Mouse (Mus musculus): Measurements from ENCODE around the gene Armc10.
"Not testable (repeated sequence)": the region's sequence is repeated elsewhere in the genome, so short reads cannot be mapped to it uniquely, and the experiment has no call there.

The Armc10 gene

DNA sequence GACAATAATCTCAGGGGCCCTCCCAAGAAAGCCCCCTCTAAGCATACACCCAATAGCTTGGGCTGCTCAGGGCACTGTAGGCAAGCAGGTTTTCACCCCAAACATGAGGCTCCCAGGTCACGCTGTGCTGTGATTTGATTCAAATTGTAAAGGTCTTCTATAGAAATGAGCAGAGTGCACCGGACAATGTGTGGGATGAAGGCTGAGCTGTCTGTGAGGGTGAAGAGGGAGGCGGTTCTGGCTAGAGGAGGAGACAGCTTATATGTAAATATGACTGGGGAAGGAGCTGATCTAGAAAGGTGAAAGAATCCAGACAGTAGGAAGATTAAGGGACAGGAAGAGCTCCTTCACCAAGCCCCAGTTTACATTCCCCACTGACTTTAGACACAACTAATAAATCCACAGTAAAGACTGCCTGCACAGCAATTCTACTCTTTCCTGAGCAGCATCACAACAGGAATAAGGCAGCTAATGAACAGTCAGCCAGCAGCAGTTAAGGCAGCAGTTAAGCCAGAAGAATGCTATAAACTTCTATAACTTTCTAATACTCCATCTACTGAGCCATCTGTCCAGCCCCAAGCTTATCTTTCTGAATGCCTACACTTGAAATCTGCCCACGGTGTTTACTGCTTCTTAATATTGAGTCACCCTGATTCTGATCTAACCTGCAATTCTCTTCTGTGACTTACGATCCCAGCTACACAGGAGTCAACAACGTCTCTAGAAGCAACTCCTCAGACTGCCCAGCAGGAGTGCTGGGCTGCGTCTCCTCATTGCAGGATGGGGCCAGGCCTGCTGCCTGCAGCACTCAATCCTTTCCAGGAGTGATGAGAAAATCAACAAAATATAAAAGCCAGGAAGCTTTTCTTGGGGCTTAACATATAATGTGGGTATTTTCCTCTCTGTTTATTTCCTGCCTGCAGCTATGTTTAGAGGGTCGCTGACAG, 21.9 kb downstream of the Armc10 start:
- DNase-seq (ENCODE audit: low read depth, low spot score): no peak

DNA sequence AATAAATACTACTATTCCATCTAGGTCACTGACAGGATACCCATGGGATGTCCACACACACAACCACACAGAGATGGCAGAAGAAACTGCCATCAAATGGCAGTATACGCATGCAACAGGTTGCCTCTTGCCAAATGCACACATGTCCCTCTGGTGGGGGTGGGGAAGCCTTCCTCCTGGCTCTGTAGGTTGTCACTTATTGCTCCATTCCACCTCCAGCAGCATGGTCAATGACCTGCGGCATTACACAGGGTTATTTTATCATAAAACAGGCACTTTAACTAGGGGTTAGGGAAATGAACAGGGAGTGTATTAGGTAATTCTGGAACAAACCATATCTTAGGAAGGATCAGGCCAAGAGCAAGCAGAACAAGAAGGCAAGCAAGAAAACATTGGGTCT, 23.7 kb downstream of the Armc10 start:
- DNase-seq (ENCODE audit: low read depth, low spot score): no peak

DNA sequence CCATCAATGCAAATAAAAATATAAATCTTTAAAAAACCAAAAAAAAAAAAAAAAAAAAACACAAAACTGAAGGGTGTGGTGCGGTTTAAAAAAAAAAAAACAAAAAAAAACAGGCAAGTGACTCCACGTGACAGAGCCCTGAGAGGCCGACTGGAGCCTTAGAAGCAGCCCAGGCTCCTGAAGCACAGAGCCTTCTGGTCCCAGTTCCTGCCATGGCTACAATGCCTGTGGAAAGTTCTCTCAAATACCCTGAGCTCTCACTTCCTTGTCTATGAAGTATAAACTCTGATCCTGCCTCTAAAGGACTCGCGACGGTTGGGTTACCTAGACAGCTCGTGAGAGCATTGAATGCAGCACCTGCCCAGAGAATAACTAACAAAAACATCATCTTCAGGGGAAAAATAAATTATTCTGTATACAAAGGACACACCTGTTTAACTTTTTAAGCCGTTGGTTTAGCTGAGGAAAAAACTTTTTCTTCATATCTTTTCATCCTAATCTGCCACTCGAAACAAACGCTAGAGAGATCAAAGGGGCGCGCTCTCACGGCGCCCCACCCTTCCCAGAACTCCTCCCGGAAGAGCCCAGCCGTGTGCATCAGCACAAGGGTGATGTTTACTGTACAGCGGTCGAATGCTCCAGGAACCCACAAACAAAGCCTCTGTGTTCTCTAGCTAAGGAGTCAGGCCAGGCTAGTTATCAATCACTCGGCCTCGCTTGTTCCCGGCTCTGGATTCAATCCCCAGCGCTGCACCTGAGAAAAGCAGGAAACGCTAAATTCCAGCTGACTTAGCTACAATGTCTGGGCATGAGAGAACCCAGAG, 27.4 kb downstream of the Armc10 start:
- peak; percentile 75 for DNase-seq (ENCODE audit: low read depth, low spot score)

DNA sequence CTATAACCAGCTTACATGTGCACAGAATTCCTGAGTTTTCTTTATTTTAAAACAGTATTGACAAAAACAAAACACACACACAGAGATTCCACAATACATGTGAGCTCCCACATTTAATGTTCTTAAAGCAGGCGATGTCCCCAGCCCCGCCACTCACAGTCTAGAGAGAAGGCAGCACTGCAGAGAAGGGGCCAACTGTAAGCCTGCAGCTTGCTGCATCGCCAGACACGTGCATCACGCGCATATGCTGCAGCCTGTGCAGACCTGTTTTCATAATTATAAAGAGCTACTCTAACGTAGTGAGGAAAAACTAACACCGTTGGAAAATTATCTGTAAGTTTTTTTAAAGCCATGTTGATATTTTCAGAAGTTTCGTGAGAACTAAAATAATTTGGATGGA, 28.1 kb downstream of the Armc10 start:
- no peak for DNase-seq (ENCODE audit: low read depth, low spot score)

DNA sequence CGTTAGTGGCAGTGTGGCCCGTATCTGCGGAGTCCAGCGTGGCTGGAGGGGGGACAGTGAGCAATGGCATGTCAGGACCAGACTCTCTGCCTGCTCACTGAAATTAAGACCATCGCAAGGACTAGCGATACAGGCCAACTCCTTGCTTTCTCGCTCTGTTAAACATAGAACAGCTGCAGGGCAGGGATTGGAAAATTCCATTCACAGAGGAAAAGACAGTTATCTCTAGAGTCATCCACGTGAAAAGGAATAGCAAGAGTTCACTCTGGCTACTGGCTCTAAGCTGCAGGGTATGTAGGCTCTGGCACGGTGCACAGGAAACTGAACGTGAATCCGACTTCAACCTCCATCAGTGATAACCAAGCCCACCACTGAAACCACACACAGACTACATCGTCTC, 29.4 kb downstream of the Armc10 start:
- no peak for DNase-seq (ENCODE audit: low read depth, low spot score)

DNA sequence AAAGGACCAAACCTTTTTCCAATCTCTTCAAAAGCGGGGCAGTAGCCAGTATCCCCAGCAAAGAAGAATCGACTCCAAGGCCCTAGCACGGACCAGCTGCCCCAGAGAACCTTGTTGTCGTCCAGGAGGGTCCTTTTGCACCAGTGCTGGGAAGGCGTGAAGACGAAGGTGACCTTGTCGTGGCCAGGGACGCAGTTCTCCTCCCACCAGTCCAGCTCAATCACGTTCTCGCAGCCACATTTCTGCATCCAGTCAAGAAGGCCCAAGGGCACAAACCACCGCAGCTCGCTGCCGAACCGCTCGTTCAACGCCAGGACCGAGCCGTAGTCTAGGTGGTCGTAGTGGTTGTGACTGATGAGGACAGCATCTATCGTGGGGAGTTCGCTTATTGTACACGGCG, 29.9 kb downstream of the Armc10 start:
- no peak for DNase-seq (ENCODE audit: low read depth, low spot score)

DNA sequence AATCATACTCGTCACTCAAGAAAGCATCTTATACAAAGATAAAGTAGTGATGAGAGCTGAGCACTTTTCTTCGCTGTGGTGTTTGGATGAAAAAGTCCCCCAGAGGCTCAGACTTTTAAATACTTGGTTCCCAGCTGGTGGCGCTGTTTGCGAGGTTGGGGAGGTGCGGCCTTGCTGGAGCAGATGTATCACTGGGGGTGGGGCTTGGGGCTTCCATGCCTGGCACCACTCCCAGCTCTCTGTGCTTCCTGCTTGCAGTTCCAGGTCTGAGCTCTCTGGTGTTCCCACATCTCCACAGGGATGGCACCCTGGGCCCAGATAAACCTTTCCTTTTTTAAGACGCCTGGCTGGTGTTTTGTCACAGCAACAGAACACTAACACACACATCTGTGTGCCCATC, 32.3 kb downstream of the Armc10 start:
- no peak for DNase-seq (ENCODE audit: low read depth, low spot score)

DNA sequence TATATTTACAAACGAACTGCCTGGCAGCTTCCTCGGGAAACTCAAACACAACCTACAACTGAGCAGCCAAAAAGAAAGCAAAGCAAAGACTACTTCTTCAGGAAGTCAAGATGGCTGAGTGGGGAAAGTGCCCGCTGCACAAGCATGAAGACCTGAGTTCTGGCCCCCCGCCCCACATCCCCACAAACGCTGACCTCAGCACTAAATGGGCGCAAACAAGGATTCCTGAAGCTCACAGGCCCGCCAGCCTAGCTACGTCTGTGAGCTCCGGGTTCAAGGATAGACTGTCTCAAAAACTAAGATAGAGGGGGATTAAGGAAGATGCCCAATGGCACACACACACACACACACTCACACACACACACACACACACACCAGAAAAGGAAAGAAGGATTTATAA, 32.8 kb downstream of the Armc10 start:
- no peak for DNase-seq (ENCODE audit: low read depth, low spot score)

DNA sequence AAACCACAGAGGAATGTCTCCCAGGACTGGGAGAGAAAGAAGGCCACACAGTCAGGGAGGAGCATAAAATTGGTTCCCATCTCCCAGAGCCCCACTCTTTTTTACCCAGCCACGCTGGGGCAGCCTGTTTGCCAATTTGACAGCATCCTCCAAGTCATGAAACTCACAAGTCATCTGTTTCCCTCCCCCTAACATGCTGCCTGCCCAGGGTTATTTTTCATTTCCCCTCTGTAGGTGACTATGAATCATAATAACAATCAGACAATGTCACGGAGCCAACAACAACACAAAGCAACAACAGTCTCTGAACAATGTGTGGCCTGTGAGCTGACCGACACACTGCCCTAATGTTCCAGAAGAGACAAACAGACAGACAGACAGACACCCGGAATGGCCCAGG, 34.4 kb downstream of the Armc10 start:
- no peak for DNase-seq (ENCODE audit: low read depth, low spot score)

DNA sequence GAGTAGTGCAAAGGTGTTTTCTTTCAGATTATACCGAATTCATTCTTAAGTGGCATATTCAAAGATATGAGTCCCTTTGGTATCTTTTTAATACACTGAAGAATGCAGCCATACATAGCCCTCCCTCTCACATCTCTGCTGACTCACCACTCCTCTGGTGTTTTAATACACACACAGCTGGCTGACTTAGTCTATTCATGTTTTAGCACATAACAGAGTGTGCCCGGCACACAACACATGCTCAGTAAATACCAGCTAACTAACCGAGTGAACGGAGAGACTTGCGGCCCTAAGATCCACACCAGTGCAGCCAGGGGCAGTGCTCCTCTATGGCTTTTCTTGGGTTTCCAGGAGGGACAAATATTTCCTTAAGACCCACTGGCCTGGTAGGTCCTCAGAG, 35.3 kb downstream of the Armc10 start:
- DNase-seq (ENCODE audit: low read depth, low spot score): no peak

DNA sequence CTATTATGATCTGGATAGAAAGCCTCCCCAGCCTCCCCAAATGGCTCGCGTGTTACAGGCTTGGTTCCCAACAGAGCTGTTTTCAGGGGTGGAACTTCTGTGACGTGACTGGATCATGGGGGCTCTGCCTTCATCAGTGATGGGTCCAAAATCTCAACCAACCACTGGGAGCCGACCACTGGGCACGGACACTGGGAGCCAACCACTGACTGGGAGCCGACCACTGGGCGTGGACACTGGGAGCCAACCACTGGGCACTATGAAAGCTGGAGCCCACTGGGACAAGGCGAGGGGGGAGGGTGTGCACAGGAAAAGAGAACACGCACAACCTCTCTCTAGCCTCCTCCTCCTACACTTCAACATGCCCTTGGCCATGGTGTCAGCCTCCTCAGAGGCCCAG, 38.2 kb downstream of the Armc10 start:
- no peak for DNase-seq (ENCODE audit: low read depth, low spot score)

DNA sequence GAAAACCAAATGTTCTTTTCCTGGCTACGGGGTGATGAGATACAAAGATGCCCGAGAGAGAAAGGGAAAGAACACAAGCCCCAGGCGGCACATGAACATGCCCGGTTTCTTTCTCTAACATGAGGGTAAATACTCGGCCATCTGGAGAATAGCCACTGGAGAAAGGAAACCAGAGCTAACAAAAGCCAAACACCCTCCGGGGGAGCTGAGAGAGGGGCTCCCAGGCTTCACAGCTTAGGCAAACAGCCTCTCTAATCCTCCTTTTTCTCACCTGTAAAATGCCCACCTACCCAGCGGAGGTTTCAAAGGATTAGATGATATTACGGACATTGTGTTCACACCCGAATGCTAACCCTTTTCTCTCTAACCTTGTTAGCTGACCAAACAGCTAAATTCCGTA, 39.4 kb downstream of the Armc10 start:
- DNase-seq (ENCODE audit: low read depth, low spot score): no peak

DNA sequence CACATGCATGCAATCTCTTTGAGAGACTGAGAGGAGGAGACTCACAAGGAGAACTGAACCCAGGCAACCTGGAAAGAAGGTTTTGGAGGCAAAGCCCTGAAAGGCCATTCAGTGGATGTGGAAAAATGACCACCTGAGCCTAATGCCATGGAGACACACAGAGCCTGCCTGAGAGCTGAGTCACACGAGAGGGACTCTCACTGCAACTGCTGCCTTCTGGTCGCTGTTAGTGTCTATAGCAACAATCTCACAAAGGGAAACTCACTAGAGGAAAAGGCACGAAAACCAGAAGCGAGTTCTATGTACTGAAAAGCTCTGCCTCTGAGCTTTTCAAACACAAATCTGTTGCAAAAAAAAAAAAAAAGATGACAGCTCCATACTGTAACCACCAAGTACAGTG, 41.4 kb downstream of the Armc10 start:
- no peak for DNase-seq (ENCODE audit: low read depth, low spot score)

DNA sequence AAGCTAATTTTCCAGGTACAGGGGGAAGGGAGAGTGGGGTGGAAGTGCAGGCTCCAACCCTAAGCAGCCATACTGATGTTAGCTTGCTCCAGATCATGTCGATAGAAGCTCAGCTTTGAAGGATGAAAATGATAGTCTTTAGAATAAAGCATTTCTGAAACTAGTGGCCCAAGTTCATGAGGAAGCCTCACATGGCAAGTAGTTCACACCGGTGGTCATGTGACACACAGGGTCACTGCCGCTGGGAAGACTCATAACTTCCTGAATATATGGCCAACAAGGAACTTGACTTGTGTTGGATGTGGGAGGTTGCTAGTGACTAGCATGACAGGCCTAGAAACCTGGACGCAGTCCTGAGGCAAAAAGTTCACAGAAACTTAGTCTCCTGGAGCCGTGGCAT, 46.6 kb downstream of the Armc10 start:
- DNase-seq (ENCODE audit: low read depth, low spot score): no peak

DNA sequence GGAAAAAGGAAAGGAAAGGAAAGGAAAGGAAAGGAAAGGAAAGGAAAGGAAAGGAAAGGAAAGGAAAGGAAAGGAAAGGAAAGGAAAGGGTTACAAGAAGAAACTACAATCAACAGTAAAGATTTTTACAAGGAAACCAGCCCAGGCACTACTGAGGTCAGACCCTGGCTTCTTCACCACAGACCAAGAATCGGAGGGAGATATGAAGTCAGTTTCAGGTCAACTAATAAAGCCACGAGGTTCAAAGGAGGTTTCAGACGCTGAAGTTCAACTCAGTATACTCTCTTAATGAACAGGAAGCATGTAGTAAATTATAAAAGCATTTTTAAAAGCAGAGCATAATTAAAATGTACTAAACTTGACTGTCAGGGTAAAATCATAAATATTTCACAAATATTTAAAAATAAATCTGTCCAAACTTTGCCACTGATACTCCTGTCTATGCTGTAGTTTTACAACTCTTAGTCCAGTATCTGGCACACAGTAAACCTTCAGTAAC, 47.8 kb downstream of the Armc10 start:
- no peak for DNase-seq (ENCODE audit: low read depth, low spot score)

DNA sequence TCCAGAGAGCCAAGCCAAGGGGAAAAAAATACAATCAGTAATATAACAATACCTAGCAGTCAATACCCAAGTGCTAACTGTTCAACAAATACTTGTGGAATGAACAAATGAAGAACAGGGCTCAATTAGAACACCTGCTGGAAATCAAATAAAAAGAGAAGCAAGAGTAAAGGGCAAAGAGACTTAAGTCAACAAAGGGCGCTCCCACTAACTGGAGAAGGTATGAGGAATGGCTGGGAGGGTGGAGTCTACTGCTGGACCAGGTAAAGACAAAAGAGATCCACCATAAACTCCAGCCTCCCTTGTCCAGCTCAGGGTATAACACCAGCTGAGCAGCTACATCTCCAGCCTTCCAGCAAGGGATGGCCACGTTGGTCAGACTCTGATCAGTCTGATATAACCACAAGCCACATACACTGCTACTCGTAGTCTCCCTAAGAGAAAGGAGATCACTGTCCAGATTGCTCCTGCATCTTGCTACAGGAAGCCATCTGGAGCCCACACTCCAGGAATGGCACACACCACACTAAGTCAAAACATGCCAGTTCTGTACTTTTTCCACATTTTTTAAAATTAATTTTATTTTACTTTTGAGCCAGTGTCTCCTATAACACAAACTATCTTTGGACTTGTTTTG, 49.4 kb downstream of the Armc10 start:
- no peak for DNase-seq (ENCODE audit: low read depth, low spot score)

DNA sequence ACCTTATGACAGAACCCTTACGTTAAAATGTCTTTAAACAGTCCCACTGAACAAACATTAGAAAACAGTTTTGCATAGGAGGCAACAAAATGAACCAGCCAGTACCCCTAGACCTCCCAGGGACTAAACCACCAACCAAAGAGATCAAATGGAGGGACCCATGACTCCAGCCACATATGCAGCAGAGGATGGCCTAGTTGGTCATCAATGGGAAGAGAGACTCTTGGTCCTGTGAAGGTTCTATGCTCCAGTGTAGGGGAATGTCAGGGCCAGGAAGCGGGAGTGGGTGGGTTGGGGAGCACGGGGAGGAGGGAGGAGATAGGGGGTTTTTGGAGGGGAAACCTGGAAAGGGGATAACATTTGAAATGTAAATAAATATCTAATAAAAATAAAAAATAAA, 53.9 kb downstream of the Armc10 start:
- DNase-seq (ENCODE audit: low read depth, low spot score): not testable (repeated sequence)

DNA sequence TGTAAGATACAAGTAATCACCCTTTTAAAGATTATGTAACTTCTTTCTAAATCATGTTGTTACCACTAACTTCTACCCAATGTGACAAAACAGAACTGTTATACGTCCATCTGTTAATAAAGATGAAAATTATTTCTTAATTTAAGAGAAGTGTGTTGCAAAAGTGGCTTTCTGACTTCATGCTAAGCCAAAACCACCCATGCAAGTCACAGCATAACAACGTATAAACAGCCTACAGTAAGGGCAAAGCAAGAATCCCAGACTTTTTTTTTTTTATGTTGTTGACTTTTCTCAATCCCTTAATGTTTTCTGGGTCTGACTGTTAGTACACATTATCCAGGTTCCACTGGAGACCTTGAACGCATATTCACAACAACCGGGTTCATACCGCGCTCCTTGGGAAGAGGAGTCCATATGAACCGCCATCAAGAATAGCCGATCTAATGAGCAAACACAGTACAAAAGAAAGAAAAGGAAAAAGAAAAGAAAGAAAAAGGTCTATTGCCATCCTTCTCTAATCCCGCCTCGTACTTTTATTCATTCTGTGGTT, 54.7 kb downstream of the Armc10 start:
- DNase-seq (ENCODE audit: low read depth, low spot score): no peak

DNA sequence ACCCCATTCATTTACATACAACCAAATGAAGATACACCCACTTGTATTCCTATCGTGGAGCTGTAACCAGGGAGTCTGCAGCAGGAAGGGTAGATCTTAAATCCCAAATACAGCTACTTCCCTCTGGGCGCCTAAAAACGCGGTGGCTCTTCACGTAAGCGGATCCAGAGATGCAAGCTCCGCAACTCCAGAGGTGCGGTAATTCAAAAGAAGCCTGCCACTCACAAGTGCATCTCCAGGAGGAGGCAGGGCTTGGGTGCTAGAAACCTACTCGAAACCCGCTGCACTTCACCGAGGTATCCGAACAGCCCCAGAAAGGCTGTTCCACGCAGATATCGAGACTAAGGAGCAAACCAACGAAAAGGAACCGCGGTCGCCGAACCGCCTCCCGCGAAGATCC, 55.3 kb downstream of the Armc10 start:
- DNase-seq (ENCODE audit: low read depth, low spot score): no peak

DNA sequence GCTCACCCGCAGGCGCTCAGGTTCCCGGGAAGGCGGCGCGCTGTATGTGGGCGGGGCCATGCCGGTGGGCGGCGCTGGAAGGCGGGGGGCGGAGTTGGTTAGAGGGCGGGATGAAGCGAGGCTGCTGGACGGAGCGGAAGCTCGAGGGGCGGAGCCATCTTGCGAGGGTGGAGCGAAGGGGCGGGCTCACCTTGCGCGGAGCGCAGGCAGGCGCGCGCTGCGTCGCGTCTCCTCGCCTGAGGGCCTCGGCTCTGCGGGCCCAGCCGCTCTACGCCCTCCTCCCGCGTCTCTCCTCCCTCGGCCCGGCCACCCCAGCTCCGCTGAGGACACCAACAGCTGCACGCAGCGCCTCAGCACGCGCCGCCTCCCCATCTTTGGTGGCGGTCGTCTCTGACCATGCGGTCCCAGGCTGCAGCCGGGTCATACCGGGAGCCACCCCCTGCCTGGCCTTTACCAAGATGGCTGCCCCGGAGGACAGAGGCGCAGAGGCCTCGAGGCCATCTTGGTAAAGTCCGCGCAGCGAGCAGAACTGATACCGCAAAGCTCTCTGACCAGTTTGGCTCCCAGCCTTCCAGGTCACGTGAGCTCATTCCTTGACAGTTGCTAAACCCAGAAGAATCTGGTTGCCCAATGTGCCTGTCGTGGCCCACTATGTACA, 55.9 kb downstream of the Armc10 start, which contains the start of gene Napepld:
TSS of gene Napepld (minus strand) at position 46 of the 658 bp plus-strand sequence.
- peak; percentile 99 for DNase-seq (ENCODE audit: low read depth, low spot score)

DNA sequence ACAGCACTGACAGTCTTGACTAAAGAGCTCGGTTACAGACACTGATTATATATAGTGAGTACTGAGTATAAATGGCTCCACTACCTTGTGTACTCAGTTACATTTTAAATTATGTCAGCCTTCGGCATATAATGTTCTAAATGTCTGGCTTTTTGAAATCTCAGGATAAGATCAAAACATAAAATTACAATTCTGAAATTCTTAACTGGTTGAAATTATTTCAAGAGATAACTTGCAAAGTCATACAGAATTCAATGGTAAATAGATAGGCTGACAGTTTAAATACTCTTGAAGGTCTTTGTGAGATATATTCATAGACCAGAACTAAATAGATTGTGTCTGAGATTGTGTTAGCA, 56.4 kb downstream of the Armc10 start:
- no peak for DNase-seq (ENCODE audit: low read depth, low spot score)
